In the genomic region with DNA sequence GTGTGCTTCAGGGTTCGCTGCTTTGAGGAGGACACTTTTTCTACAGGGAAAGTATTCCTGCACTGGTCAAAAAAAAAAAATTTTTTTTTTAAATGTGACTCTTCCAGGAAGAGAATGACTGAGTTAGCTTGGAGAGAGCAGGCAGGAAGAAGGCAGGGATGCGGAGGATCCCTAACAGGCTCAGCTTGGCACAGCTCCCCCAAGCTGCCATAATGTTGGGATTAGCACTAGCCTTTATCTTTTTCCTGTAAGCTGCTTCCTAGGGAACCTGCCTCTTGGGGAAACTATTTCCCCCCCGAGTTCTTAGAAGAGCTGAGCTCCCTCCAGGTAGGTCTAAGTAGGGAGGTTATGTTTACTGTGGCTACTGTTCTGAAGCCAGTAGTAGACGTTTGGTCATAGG, we compare ENCODE assay signal across 18 mouse cellular contexts. TPM values are rescaled to one million over a fixed set of nuclear protein-coding genes. Genes with fewer than 3 reads are reported as not detected.
DNase-seq lines count a peak whose midpoint lies in the region; ATAC-seq and TF ChIP-seq lines count a peak whose summit lies in the region.
"Had no signal": no experiment of that assay in that cellular context is flagged by ENCODE, and none has a peak within 500 bp of the region (broad histone marks: within the 10 kb centered on the region; RNA-seq: fewer than 3 reads in every experiment).

No protein-coding gene starts in this region.

- no peaks in the 10 kb centered on the region for H3K79me2 ChIP-seq in liver, adult 2 months (ENCODE audit: control insufficient read depth, insufficient read depth, low read length)

- 0 out of 2 replicates have a peak, but pooled peaks cover 5% of the 10 kb centered on the region for H3K4me1 ChIP-seq in heart, embryonic 12.5 days (replicated peaks)
- H3K4me1 ChIP-seq in liver, adult 2 months (ENCODE audit: control insufficient read depth, insufficient read depth, low read length) = peaks cover 4% of the 10 kb centered on the region; the same call in 1 of the 2 replicates
- no peaks in the 10 kb centered on the region for H3K4me1 ChIP-seq in liver, embryonic 11.5 days (replicated peaks; ENCODE audit: control insufficient read depth, insufficient read depth, low read length)
- peaks cover 36% of the 10 kb centered on the region for H3K4me1 ChIP-seq in thymus, adult 2 months (replicated peaks; ENCODE audit: control insufficient read depth, insufficient read depth, low read length)
- no peaks in the 10 kb centered on the region for H3K4me1 ChIP-seq in small intestine, adult 2 months (ENCODE audit: control insufficient read depth, insufficient read depth, insufficient read length, low read length)
- H3K4me1 ChIP-seq in embryonic facial prominence, embryonic 10.5 days = no peaks in the 10 kb centered on the region
- H3K4me1 ChIP-seq: hindbrain, embryonic 15.5 days; limb, embryonic 13.5 days; midbrain, embryonic 15.5 days; neural tube, embryonic 12.5 days had no signal

- peak overlapping the region; percentile 27 for H3K4me2 ChIP-seq in heart, embryonic 12.5 days
- no peak overlapping the region; the same call in 1 of the 2 replicates for H3K4me2 ChIP-seq in liver, embryonic 11.5 days
- H3K4me2 ChIP-seq: hindbrain, embryonic 15.5 days; limb, embryonic 13.5 days; midbrain, embryonic 15.5 days; neural tube, embryonic 12.5 days had no signal

- ATAC-seq in heart, embryonic 12.5 days (ENCODE audit: insufficient number of reproducible peaks, low FRiP score) = no peak
- no peak for ATAC-seq in liver, embryonic 11.5 days (replicated peaks; ENCODE audit: low FRiP score)
- ATAC-seq: midbrain, embryonic 15.5 days had no signal

- no peak for TF ChIP-seq POLR2A in liver, adult 2 months (IDR thresholded peaks at IDR 0.05; ENCODE audit: extremely low read depth, insufficient read depth, low read length)
- TF ChIP-seq POLR2A in thymus, adult 2 months (IDR thresholded peaks at IDR 0.05; ENCODE audit: control insufficient read depth, extremely low read depth, insufficient read depth, low read length, poor library complexity) = no peak
- no peak for TF ChIP-seq POLR2A in small intestine, adult 2 months (IDR thresholded peaks at IDR 0.05; ENCODE audit: low read depth, low read length)

- 38% methylated on average over 4 of the region's 4 CpGs for WGBS in heart, embryonic 12.5 days
- WGBS in liver, adult 2 months = 68% methylated on average over 4 of the region's 4 CpGs
- WGBS in liver, embryonic 11.5 days = 56% methylated on average over 4 of the region's 4 CpGs
- WGBS in thymus, adult 2 months = 62% methylated on average over 4 of the region's 4 CpGs
- WGBS in small intestine, adult 2 months = 63% methylated on average over 4 of the region's 4 CpGs
- 65% methylated on average over 4 of the region's 4 CpGs for WGBS in embryonic facial prominence, embryonic 10.5 days

- H3K4me3 ChIP-seq in heart, embryonic 12.5 days = no peak overlapping the region
- H3K4me3 ChIP-seq in liver, adult 2 months (ENCODE audit: insufficient read depth, low read depth, low read length) = peak overlapping the region; percentile 44
- H3K4me3 ChIP-seq in liver, embryonic 11.5 days (ENCODE audit: low read depth, low read length) = no peak overlapping the region
- peak overlapping the region; percentile 41 for H3K4me3 ChIP-seq in thymus, adult 2 months (ENCODE audit: control insufficient read depth, insufficient read depth, low read length)
- H3K4me3 ChIP-seq in small intestine, adult 2 months (ENCODE audit: low read depth, low read length) = peak overlapping the region; percentile 28
- no peak overlapping the region for H3K4me3 ChIP-seq in embryonic facial prominence, embryonic 10.5 days
- H3K4me3 ChIP-seq: hindbrain, embryonic 15.5 days; left cerebral cortex, adult 2 months; limb, embryonic 13.5 days; midbrain, embryonic 15.5 days; neural tube, embryonic 12.5 days had no signal

- no peak for TF ChIP-seq CTCF in liver, adult 2 months (IDR thresholded peaks at IDR 0.05; ENCODE audit: low read depth, low read length)
- no peak for TF ChIP-seq CTCF in thymus, adult 2 months (IDR thresholded peaks at IDR 0.05; ENCODE audit: borderline replicate concordance, control insufficient read depth, extremely low read depth, insufficient read depth, low read length, poor library complexity)
- no peak for TF ChIP-seq CTCF in small intestine, adult 2 months (IDR thresholded peaks at IDR 0.05; ENCODE audit: extremely low read depth, insufficient read length, insufficient replicate concordance, low read depth, low read length)

- intact Hi-C loops in heart, postnatal 14 days (cut with DNase I) = loop anchor here (2.0 kb wide), 1 partner anchor 38 kb away; the partner anchor contains the start of gene Gimap8

- no peak for DNase-seq in heart, postnatal 14 days
- DNase-seq in liver, adult 2 months (ENCODE audit: extremely low read depth, low read depth, low spot score) = no peak
- no peak for DNase-seq in liver, embryonic 11.5 days (ENCODE audit: low spot score)
- no peak for DNase-seq in thymus, adult 2 months
- DNase-seq in thymus, postnatal 36 days = no peak
- no peak for DNase-seq in embryonic facial prominence, embryonic 10.5 days (ENCODE audit: low spot score)
- DNase-seq: adrenal gland, adult 2 months; B cell, adult 2 months; cerebellum, adult 9-11 months; gastrocnemius, postnatal 36 days had no signal

- no peaks in the 10 kb centered on the region for H3K36me3 ChIP-seq in heart, embryonic 12.5 days
- H3K36me3 ChIP-seq in liver, adult 2 months (ENCODE audit: control insufficient read depth, insufficient read depth, low read length) = peaks cover 2% of the 10 kb centered on the region
- H3K36me3 ChIP-seq in liver, embryonic 11.5 days (ENCODE audit: control insufficient read depth, insufficient read depth, low read length) = no peaks in the 10 kb centered on the region
- H3K36me3 ChIP-seq in thymus, adult 2 months (ENCODE audit: control insufficient read depth, insufficient read depth, low read length) = no peaks in the 10 kb centered on the region; the same call in 1 of the 2 replicates
- H3K36me3 ChIP-seq in small intestine, adult 2 months (ENCODE audit: control insufficient read depth, insufficient read depth, low read length) = no peaks in the 10 kb centered on the region
- H3K36me3 ChIP-seq in embryonic facial prominence, embryonic 10.5 days (replicated peaks) = no peaks in the 10 kb centered on the region
- H3K36me3 ChIP-seq: hindbrain, embryonic 15.5 days; limb, embryonic 13.5 days; midbrain, embryonic 15.5 days; neural tube, embryonic 12.5 days had no signal

- H3K27me3 ChIP-seq in heart, embryonic 12.5 days (replicated peaks) = no peaks in the 10 kb centered on the region
- H3K27me3 ChIP-seq in liver, adult 2 months (ENCODE audit: control insufficient read depth, insufficient read depth, low read length) = no peaks in the 10 kb centered on the region
- H3K27me3 ChIP-seq in liver, embryonic 11.5 days (replicated peaks; ENCODE audit: control insufficient read depth, insufficient read depth, low read length) = no peaks in the 10 kb centered on the region
- H3K27me3 ChIP-seq in thymus, adult 2 months (ENCODE audit: control insufficient read depth, insufficient read depth, low read length) = no peaks in the 10 kb centered on the region
- no peaks in the 10 kb centered on the region for H3K27me3 ChIP-seq in small intestine, adult 2 months (ENCODE audit: control insufficient read depth, insufficient read depth, low read length)
- H3K27me3 ChIP-seq in embryonic facial prominence, embryonic 10.5 days (replicated peaks; ENCODE audit: low read depth, poor library complexity, severe bottlenecking) = no peaks in the 10 kb centered on the region
- H3K27me3 ChIP-seq: hindbrain, embryonic 15.5 days; limb, embryonic 13.5 days; midbrain, embryonic 15.5 days; neural tube, embryonic 12.5 days had no signal

- H3K9ac ChIP-seq in heart, embryonic 12.5 days = no peak overlapping the region
- peak overlapping the region; percentile 34 for H3K9ac ChIP-seq in liver, adult 2 months (ENCODE audit: low read depth, low read length)
- H3K9ac ChIP-seq in liver, embryonic 11.5 days (ENCODE audit: low read depth, low read length) = no peak overlapping the region
- H3K9ac ChIP-seq: hindbrain, embryonic 15.5 days; limb, embryonic 13.5 days; midbrain, embryonic 15.5 days; neural tube, embryonic 12.5 days had no signal

- H3K27ac ChIP-seq in heart, embryonic 12.5 days (ENCODE audit: poor library complexity, severe bottlenecking) = peak overlapping the region; percentile 64
- peak overlapping the region; percentile 79 for H3K27ac ChIP-seq in liver, adult 2 months (replicated peaks; ENCODE audit: insufficient read depth, low read depth, low read length)
- H3K27ac ChIP-seq in liver, embryonic 11.5 days (ENCODE audit: low read depth, low read length) = no peak overlapping the region
- peak overlapping the region; percentile 92 for H3K27ac ChIP-seq in thymus, adult 2 months (ENCODE audit: control insufficient read depth, insufficient read depth, low read length)
- peak overlapping the region; percentile 75 for H3K27ac ChIP-seq in small intestine, adult 2 months (ENCODE audit: insufficient read depth, low read depth, low read length)
- no peak overlapping the region for H3K27ac ChIP-seq in embryonic facial prominence, embryonic 10.5 days (replicated peaks)
- H3K27ac ChIP-seq: hindbrain, embryonic 15.5 days; left cerebral cortex, adult 2 months; limb, embryonic 13.5 days; midbrain, embryonic 15.5 days; neural tube, embryonic 12.5 days had no signal

- H3K9me3 ChIP-seq in heart, embryonic 12.5 days (replicated peaks) = no peaks in the 10 kb centered on the region
- no peaks in the 10 kb centered on the region for H3K9me3 ChIP-seq in liver, embryonic 11.5 days (ENCODE audit: control insufficient read depth, low read length)
- no peaks in the 10 kb centered on the region for H3K9me3 ChIP-seq in embryonic facial prominence, embryonic 10.5 days
- H3K9me3 ChIP-seq: hindbrain, embryonic 15.5 days; limb, embryonic 13.5 days; midbrain, embryonic 15.5 days; neural tube, embryonic 12.5 days had no signal

RNA-seq across cellular contexts. Expression of gene Gimap4, which starts 0.5 kb away (rescaled TPM):
- polyA plus RNA-seq in heart, embryonic 12.5 days (2016; fragmentation: Nextera tagmentation; extraction: Ambion mirVana) = 9.9 and 10.7 TPM in 2 replicates
- 10 to 100 TPM; 32.2 to 42.6 TPM for total RNA-seq in heart, postnatal 14 days (2021)
- total RNA-seq in liver, adult 2 months (2014; rRNA removed) = 11.9 and 15.1 TPM in 2 replicates
- 3.9 and 5.5 TPM in 2 replicates for polyA plus RNA-seq in liver, adult 2 months (2012; rRNA removed)
- 21.8 and 23.5 TPM in 2 replicates for polyA plus RNA-seq in liver, embryonic 11.5 days (2014; fragmentation: Nextera tagmentation; extraction: Ambion mirVana)
- polyA plus RNA-seq in thymus, adult 2 months (2012; rRNA removed) = 43.0 and 64.0 TPM in 2 replicates
- polyA plus RNA-seq in small intestine, adult 2 months (2012; rRNA removed) = 4.3 and 9.3 TPM in 2 replicates
- 7.4 and 7.5 TPM in 2 replicates for polyA plus RNA-seq in embryonic facial prominence, embryonic 10.5 days (2016; fragmentation: Nextera tagmentation; extraction: Ambion mirVana)

RNA-seq across cellular contexts. Expression of gene Gimap9, which starts 8.9 kb away (rescaled TPM):
- 8.7 and 9.4 TPM in 2 replicates for polyA plus RNA-seq in heart, embryonic 12.5 days (2016; fragmentation: Nextera tagmentation; extraction: Ambion mirVana)
- 1 to 10 TPM; 4.2 to 6.4 TPM for total RNA-seq in heart, postnatal 14 days (2021)
- 11.6 and 12.2 TPM in 2 replicates for total RNA-seq in liver, adult 2 months (2014; rRNA removed)
- 4.2 and 6.3 TPM in 2 replicates for polyA plus RNA-seq in liver, adult 2 months (2012; rRNA removed)
- polyA plus RNA-seq in liver, embryonic 11.5 days (2014; fragmentation: Nextera tagmentation; extraction: Ambion mirVana) = 14.5 and 17.9 TPM in 2 replicates
- 42.5 and 49.6 TPM in 2 replicates for polyA plus RNA-seq in thymus, adult 2 months (2012; rRNA removed)
- polyA plus RNA-seq in small intestine, adult 2 months (2012; rRNA removed) = 0.27 and 0.62 TPM in 2 replicates
- 5.0 and 6.0 TPM in 2 replicates for polyA plus RNA-seq in embryonic facial prominence, embryonic 10.5 days (2016; fragmentation: Nextera tagmentation; extraction: Ambion mirVana)

RNA-seq across cellular contexts. Expression of gene Gimap6, which starts 23.2 kb away (rescaled TPM):
- 28.7 and 28.8 TPM in 2 replicates for polyA plus RNA-seq in heart, embryonic 12.5 days (2016; fragmentation: Nextera tagmentation; extraction: Ambion mirVana)
- 10 to 100 TPM; 48.0 to 53.9 TPM for total RNA-seq in heart, postnatal 14 days (2021)
- total RNA-seq in liver, adult 2 months (2014; rRNA removed) = 13.9 and 19.1 TPM in 2 replicates
- 2.6 and 2.8 TPM in 2 replicates for polyA plus RNA-seq in liver, adult 2 months (2012; rRNA removed)
- 18.0 and 18.6 TPM in 2 replicates for polyA plus RNA-seq in liver, embryonic 11.5 days (2014; fragmentation: Nextera tagmentation; extraction: Ambion mirVana)
- polyA plus RNA-seq in thymus, adult 2 months (2012; rRNA removed) = 72.9 and 82.4 TPM in 2 replicates
- polyA plus RNA-seq in small intestine, adult 2 months (2012; rRNA removed) = 2.0 and 5.0 TPM in 2 replicates
- 11.5 and 12.1 TPM in 2 replicates for polyA plus RNA-seq in embryonic facial prominence, embryonic 10.5 days (2016; fragmentation: Nextera tagmentation; extraction: Ambion mirVana)

RNA-seq across cellular contexts. Expression of gene Gm28053, which starts 33.6 kb away (rescaled TPM):
- 2.4 and 3.6 TPM in 2 replicates for polyA plus RNA-seq in heart, embryonic 12.5 days (2016; fragmentation: Nextera tagmentation; extraction: Ambion mirVana)
- total RNA-seq in heart, postnatal 14 days (2021) = 1 to 10 TPM; 3.5 to 7.9 TPM
- total RNA-seq in liver, adult 2 months (2014; rRNA removed) = not detected in 2 replicates
- polyA plus RNA-seq in liver, adult 2 months (2012; rRNA removed) = not detected in 2 replicates
- polyA plus RNA-seq in liver, embryonic 11.5 days (2014; fragmentation: Nextera tagmentation; extraction: Ambion mirVana) = 0.77 and 2.2 TPM in 2 replicates
- polyA plus RNA-seq in thymus, adult 2 months (2012; rRNA removed) = 0.36 and 0.88 TPM in 2 replicates
- polyA plus RNA-seq in small intestine, adult 2 months (2012; rRNA removed) = not detected in 2 replicates
- polyA plus RNA-seq in embryonic facial prominence, embryonic 10.5 days (2016; fragmentation: Nextera tagmentation; extraction: Ambion mirVana) = 0.28 TPM in 1 of 2 replicates, not detected in the other
- total RNA-seq: ES-E14; gastrocnemius, postnatal 36 days had no signal
- polyA plus RNA-seq: adrenal gland, adult 2 months; midbrain, embryonic 15.5 days had no signal

RNA-seq across cellular contexts. Expression of gene Gimap7, which starts 33.6 kb away (rescaled TPM):
- polyA plus RNA-seq in heart, embryonic 12.5 days (2016; fragmentation: Nextera tagmentation; extraction: Ambion mirVana) = not detected in 2 replicates
- total RNA-seq in heart, postnatal 14 days (2021) = under 1 TPM; 0.22 to 0.24 TPM
- 0.37 and 0.47 TPM in 2 replicates for total RNA-seq in liver, adult 2 months (2014; rRNA removed)
- 0.19 and 0.35 TPM in 2 replicates for polyA plus RNA-seq in liver, adult 2 months (2012; rRNA removed)
- not detected in 2 replicates for polyA plus RNA-seq in liver, embryonic 11.5 days (2014; fragmentation: Nextera tagmentation; extraction: Ambion mirVana)
- polyA plus RNA-seq in thymus, adult 2 months (2012; rRNA removed) = 3.8 and 6.3 TPM in 2 replicates
- polyA plus RNA-seq in small intestine, adult 2 months (2012; rRNA removed) = 1.5 and 2.5 TPM in 2 replicates
- not detected in 2 replicates for polyA plus RNA-seq in embryonic facial prominence, embryonic 10.5 days (2016; fragmentation: Nextera tagmentation; extraction: Ambion mirVana)
- total RNA-seq: ES-E14; gastrocnemius, postnatal 36 days; left cerebral cortex, adult 2 months had no signal
- polyA plus RNA-seq: adrenal gland, adult 2 months; hindbrain, embryonic 15.5 days; limb, embryonic 13.5 days; midbrain, embryonic 15.5 days; neural tube, embryonic 12.5 days had no signal

Comparison
In these comparisons a context has a peak if more than half of its experiments do, and no peak if none do; other contexts are left out.
1. H3K27ac ChIP-seq: peak in heart, embryonic 12.5 days (single experiment), liver, adult 2 months (single experiment), thymus, adult 2 months (single experiment) and small intestine, adult 2 months (single experiment); none in liver, embryonic 11.5 days (single experiment) and embryonic facial prominence, embryonic 10.5 days (single experiment).
2. H3K4me3 ChIP-seq: peak in liver, adult 2 months (single experiment), thymus, adult 2 months (single experiment) and small intestine, adult 2 months (single experiment); none in heart, embryonic 12.5 days (single experiment), liver, embryonic 11.5 days (single experiment) and embryonic facial prominence, embryonic 10.5 days (single experiment).